Mouse (Mus musculus) spleen, adult 2 months (tissue): ENCODE data around the gene Bzw2. TPM values are rescaled to one million over a fixed set of nuclear protein-coding genes. Genes with fewer than 3 reads are reported as not detected.

Experiments
- DNase-seq, 2 experiments: peaks; one replicate each; pipeline versions ENCODE4 v3.0.0 to v3.0.0-alpha.2; 2012 to 2021; ENCODE audit warnings: low spot score in 2 of 2, low read depth in 1 of 2
- H3K27ac ChIP-seq: fragments of 200-500 bp; 2 replicates; pipeline ENCODE4 v1.5.1; 2012; ENCODE audit warnings: low read length, inconsistent platforms; ENCODE audit not compliant: insufficient read depth
- H3K27me3 ChIP-seq: fragments of 200-500 bp; 2 replicates; pipeline ENCODE4 v1.6.1; 2012; ENCODE audit warnings: mild to moderate bottlenecking, moderate library complexity, low read length, inconsistent platforms; ENCODE audit not compliant: control insufficient read depth, insufficient read depth
- H3K36me3 ChIP-seq: fragments of 200-500 bp; 2 replicates; pipeline ENCODE4 v1.6.1; 2012; ENCODE audit warnings: mild to moderate bottlenecking, low read length, inconsistent platforms; ENCODE audit not compliant: control insufficient read depth, insufficient read depth
- H3K4me1 ChIP-seq: fragments of 200-500 bp; 2 replicates; pipeline ENCODE4 v1.6.1; 2011; ENCODE audit warnings: inconsistent platforms; ENCODE audit not compliant: control insufficient read depth, insufficient read depth, insufficient read length
- H3K4me3 ChIP-seq: fragments of 200-500 bp; 2 replicates; pipeline ENCODE4 v1.5.1; 2011; ENCODE audit warnings: mild to moderate bottlenecking, inconsistent platforms; ENCODE audit not compliant: insufficient read depth, insufficient read length; ENCODE audit errors: extremely low read depth
- CTCF ChIP-seq: fragments of 200-500 bp; IDR thresholded peaks from 2 replicates; pipeline ENCODE4 v1.5.1; 2011; ENCODE audit warnings: mild to moderate bottlenecking, inconsistent platforms; ENCODE audit not compliant: insufficient read depth, insufficient read length, insufficient replicate concordance; ENCODE audit errors: extremely low read depth
- POLR2A ChIP-seq: fragments of 200-500 bp; IDR thresholded peaks from 2 replicates; pipeline ENCODE4 v1.6.1; 2011; ENCODE audit warnings: low read depth, low read length, inconsistent platforms
- WGBS: fragments of 180-500 bp; shearing (Covaris S2); methylation state at CpG from one replicate; pipeline ENCODE4 v1.1.7; 2018; 5-methylcytosine and 5-hydroxymethylcytosine counted together
- polyA plus RNA-seq: library from polyadenylated mRNA; depleted of rRNA; stranded (reverse); fragments of >200 nt; gene quantifications from 2 replicates; pipeline ENCODE4 v1.2.3, GENCODE M21; 2012; rRNA removed

Bzw2 gene
- polyA plus RNA-seq, 1 experiment = 12.1 TPM

DNA sequence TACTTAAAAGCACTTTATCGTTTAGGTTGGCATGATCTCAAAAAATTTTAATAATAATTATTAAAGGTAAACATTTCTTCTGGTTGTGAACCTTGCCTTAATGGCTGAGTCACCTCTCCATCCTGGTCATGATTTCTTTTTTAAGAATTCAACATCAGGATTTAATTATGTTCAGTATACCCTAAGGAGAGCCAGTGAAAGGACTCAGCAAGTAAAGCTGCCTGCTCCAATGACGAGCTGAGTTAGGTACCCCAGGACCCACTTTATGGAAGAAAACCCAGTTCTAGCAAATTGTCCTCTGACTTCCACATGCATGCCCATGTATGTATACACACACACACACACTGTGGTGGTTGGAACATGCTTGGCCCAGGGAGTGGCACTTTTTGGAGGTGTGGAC lies 110.3 kb downstream of the Bzw2 start:
- TF ChIP-seq CTCF (no peak), POLR2A (no peak)
- Histone ChIP-seq H3K4me3 (no peak overlapping the region), H3K27ac (no peak overlapping the region), H3K27me3 (no peaks in the 10 kb centered on the region), H3K4me1 (no peaks in the 10 kb centered on the region), H3K36me3 (no peaks in the 10 kb centered on the region)
- WGBS = 90% methylated on average over 2 of the region's 2 CpGs
- DNase-seq = no peak

DNA sequence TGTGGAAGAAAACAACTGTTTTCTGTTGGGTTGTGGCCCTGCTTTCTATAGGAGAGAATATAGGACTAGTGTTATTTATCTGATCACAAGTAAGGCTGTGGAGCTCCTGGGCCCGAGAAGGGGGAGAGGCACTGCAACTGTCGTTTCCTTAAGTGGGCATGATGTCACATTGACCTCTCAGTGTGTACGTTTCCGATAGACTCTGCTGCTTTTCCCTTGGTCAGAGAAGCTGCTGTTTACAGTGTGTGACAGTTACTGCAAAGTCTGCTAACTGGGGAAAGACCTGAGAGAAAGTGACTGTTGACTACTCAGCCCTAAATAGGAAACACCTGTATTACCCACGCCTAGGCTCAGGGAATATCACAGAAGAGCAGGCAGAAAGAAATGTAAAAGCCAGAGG lies 111.7 kb downstream of the Bzw2 start:
- no peaks in the 10 kb centered on the region for H3K36me3 ChIP-seq
- no peak for TF ChIP-seq CTCF
- TF ChIP-seq POLR2A = no peak
- no peaks in the 10 kb centered on the region for H3K4me1 ChIP-seq
- 6% methylated on average over 5 of the region's 5 CpGs for WGBS
- no peaks in the 10 kb centered on the region for H3K27me3 ChIP-seq
- no peak overlapping the region for H3K27ac ChIP-seq
- H3K4me3 ChIP-seq = no peak overlapping the region
- DNase-seq = no peak

DNA sequence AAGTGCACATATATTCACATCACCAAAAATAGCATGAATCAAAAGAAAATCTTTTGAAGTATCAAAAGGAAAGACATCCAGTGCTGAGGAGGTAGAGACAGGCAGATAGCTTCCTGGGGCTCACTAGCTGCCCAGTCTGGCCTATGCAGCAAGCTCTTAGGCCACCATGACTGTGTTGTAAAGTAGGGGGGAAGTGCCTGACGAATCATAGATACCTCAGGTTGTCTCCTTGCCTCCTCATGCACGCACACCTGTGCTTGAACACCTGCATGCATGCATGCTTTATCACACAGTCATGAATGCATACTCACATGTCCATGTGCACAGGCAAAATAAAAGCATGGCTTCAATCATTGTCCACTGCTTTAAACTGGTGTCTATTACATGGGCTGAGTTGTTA lies 113.2 kb downstream of the Bzw2 start:
- no peak for DNase-seq
- 74% methylated on average over 2 of the region's 2 CpGs for WGBS
- Histone ChIP-seq H3K4me1 (peaks cover 4% of the 10 kb centered on the region), H3K36me3 (no peaks in the 10 kb centered on the region), H3K4me3 (no peak overlapping the region), H3K27me3 (no peaks in the 10 kb centered on the region), H3K27ac (no peak overlapping the region)
- no peak for TF ChIP-seq CTCF
- TF ChIP-seq POLR2A = no peak

DNA sequence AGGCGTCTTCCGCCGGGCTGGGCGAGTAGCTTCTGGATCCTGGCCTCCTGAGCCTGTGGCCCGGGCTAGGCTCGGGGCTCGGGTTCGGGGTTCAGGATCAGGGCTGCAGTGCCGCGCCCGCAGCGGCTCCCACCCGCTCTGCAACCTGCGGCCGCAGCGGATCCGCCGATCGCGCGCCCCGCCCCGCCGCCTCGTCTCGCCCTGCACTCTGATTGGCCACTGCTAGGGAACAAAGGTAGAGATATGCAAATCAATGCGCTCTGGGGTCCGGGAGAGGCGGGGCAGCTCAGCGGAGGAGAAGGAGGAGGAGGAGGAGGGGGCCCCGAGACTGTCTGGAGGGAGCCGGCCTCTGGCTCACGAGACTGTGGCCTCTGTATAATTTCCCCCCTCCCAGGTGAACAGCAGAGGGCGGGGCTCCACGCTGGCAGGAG lies 115.5 kb downstream of the Bzw2 start, which contains the start of gene Tspan13:
Gene Tspan13, minus strand, starts transcription at position 153 of the 431 bp plus-strand sequence.
- under 1% methylated on average over 35 of the region's 35 CpGs for WGBS
- peak within 1 kb of the TSS; percentile 94 for H3K27ac ChIP-seq

More for the DNA sequence above, 115.5 kb downstream of the Bzw2 start, which contains the start of gene Tspan13:
- DNase-seq = peak; percentile 87 to 94
- TF ChIP-seq POLR2A (peak; percentile 86), CTCF (no peak)
- Histone ChIP-seq H3K4me1 (peaks cover 4% of the 10 kb centered on the region), H3K27me3 (no peaks in the 10 kb centered on the region), H3K36me3 (no peaks in the 10 kb centered on the region), H3K4me3 (peak within 1 kb of the TSS; percentile 97)

Other genes starting within 250 kb of the Bzw2 start
- gene Agr3, start 232.5 kb downstream of the Bzw2 start, polyA plus RNA-seq = not detected in 2 replicates
- 0.12 TPM in 1 of 2 replicates, not detected in the other for gene Agr2, start 165.2 kb downstream of the Bzw2 start, polyA plus RNA-seq
- gene Tspan13, start 115.6 kb downstream of the Bzw2 start, polyA plus RNA-seq = 298 and 415 TPM in 2 replicates
- gene Ankmy2, start 966 bp downstream of the Bzw2 start, polyA plus RNA-seq = 3.6 and 4.2 TPM in 2 replicates
- gene Lrrc72, start 95.3 kb upstream of the Bzw2 start, polyA plus RNA-seq = not detected in 2 replicates
- gene Sostdc1, start 156.1 kb upstream of the Bzw2 start, polyA plus RNA-seq = 1.1 and 1.3 TPM in 2 replicates
- 0.54 and 0.60 TPM in 2 replicates for gene Ispd, start 223.4 kb upstream of the Bzw2 start, polyA plus RNA-seq
- 0.32 and 0.69 TPM in 2 replicates for gene D630036H23Rik, start 224.1 kb upstream of the Bzw2 start, polyA plus RNA-seq